In genomic region chr17:23706212-23706611, GRCm38 (mm10) we compare ENCODE assay signal across 8 mouse cellular contexts. TPM values are rescaled to one million over a fixed set of nuclear protein-coding genes. Genes with fewer than 3 reads are reported as not detected.
DNase-seq lines count a peak whose midpoint lies in the region; ATAC-seq and TF ChIP-seq lines count a peak whose summit lies in the region.

No protein-coding gene starts in this region.

- 2% methylated on average over 3 of the region's 3 CpGs for WGBS in bone marrow, adult 2 months
- 2% methylated on average over 3 of the region's 3 CpGs for WGBS in embryonic facial prominence, embryonic 15.5 days
- WGBS in heart, embryonic 15.5 days, result 2% methylated on average over 3 of the region's 3 CpGs
- 0% methylated on average over 3 of the region's 3 CpGs for WGBS in lung, adult 2 months

- no peaks in the 10 kb centered on the region for H3K36me3 ChIP-seq in E14TG2a.4 (ENCODE audit: insufficient read depth, low read length)
- H3K36me3 ChIP-seq in embryonic facial prominence, embryonic 15.5 days, result no peaks in the 10 kb centered on the region
- no peaks in the 10 kb centered on the region for H3K36me3 ChIP-seq in heart, embryonic 15.5 days

- peak; percentile 30; the same call in 1 of the 2 replicates for ATAC-seq in embryonic facial prominence, embryonic 15.5 days (ENCODE audit: insufficient number of reproducible peaks, low FRiP score, low TSS enrichment, low read depth)
- ATAC-seq in heart, embryonic 15.5 days (replicated peaks; ENCODE audit: insufficient number of reproducible peaks, insufficient read depth, low FRiP score, low read depth), result 0 out of 2 replicates have a peak, but pooled peaks have one; percentile 16

- H3K27me3 ChIP-seq in E14TG2a.4 (ENCODE audit: insufficient read depth, low read length), result peaks cover 35% of the 10 kb centered on the region
- peaks cover 5% of the 10 kb centered on the region for H3K27me3 ChIP-seq in embryonic facial prominence, embryonic 15.5 days
- H3K27me3 ChIP-seq in heart, embryonic 15.5 days, result peaks cover 21% of the 10 kb centered on the region

- H3K27ac ChIP-seq in bone marrow, adult 2 months (ENCODE audit: control insufficient read depth, insufficient read depth, low read depth, low read length, poor library complexity), result no peak overlapping the region
- no peak overlapping the region for H3K27ac ChIP-seq in embryonic facial prominence, embryonic 15.5 days (replicated peaks)
- H3K27ac ChIP-seq in heart, embryonic 15.5 days, result no peak overlapping the region

- H3K4me2 ChIP-seq in embryonic facial prominence, embryonic 15.5 days (replicated peaks), result no peak overlapping the region
- no peak overlapping the region for H3K4me2 ChIP-seq in heart, embryonic 15.5 days

- peaks cover 32% of the 10 kb centered on the region for H3K4me1 ChIP-seq in E14TG2a.4 (replicated peaks; ENCODE audit: low read depth, low read length)
- H3K4me1 ChIP-seq in bone marrow, adult 2 months (ENCODE audit: control insufficient read depth, insufficient read depth, low read length), result no peaks in the 10 kb centered on the region
- peaks cover 13% of the 10 kb centered on the region for H3K4me1 ChIP-seq in embryonic facial prominence, embryonic 15.5 days
- H3K4me1 ChIP-seq in heart, embryonic 15.5 days (replicated peaks), result no peaks in the 10 kb centered on the region
- no peaks in the 10 kb centered on the region for H3K4me1 ChIP-seq in lung, adult 2 months (ENCODE audit: control insufficient read depth, insufficient read depth, low read length)

- peak; percentile 76 to 82 for DNase-seq in kidney, postnatal 25 days
- peak; percentile 75 for DNase-seq in lung, adult 2 months
- peak; percentile 69 for DNase-seq in ovary, postnatal 36 days (ENCODE audit: low spot score)
- peak; percentile 70 for DNase-seq in thymus, postnatal 25 days

- TF ChIP-seq POLR2A in bone marrow, adult 2 months (IDR thresholded peaks at IDR 0.05; ENCODE audit: borderline replicate concordance, control insufficient read depth, low read depth, low read length), result no peak
- TF ChIP-seq POLR2A in lung, adult 2 months (IDR thresholded peaks at IDR 0.05; ENCODE audit: borderline replicate concordance, extremely low read depth, low read depth, low read length), result no peak

- peak; percentile 91 for TF ChIP-seq CTCF in E14TG2a.4 (conservative IDR thresholded peaks at IDR 0.05; ENCODE audit: low read length)
- peak; percentile 91 for TF ChIP-seq CTCF in bone marrow, adult 2 months (IDR thresholded peaks at IDR 0.05; ENCODE audit: control insufficient read depth, insufficient read depth, low read length)
- peak; percentile 84 for TF ChIP-seq CTCF in lung, adult 2 months (IDR thresholded peaks at IDR 0.05; ENCODE audit: insufficient read depth, low read length)

- H3K9me3 ChIP-seq in E14TG2a.4 (ENCODE audit: low read length), result no peaks in the 10 kb centered on the region
- no peaks in the 10 kb centered on the region for H3K9me3 ChIP-seq in embryonic facial prominence, embryonic 15.5 days (replicated peaks)
- no peaks in the 10 kb centered on the region for H3K9me3 ChIP-seq in heart, embryonic 15.5 days (replicated peaks)

- no peak overlapping the region for H3K9ac ChIP-seq in embryonic facial prominence, embryonic 15.5 days
- no peak overlapping the region for H3K9ac ChIP-seq in heart, embryonic 15.5 days

- no peak overlapping the region for H3K4me3 ChIP-seq in E14TG2a.4 (replicated peaks; ENCODE audit: low read length)
- H3K4me3 ChIP-seq in bone marrow, adult 2 months (replicated peaks; ENCODE audit: control insufficient read depth, low read depth, low read length), result no peak overlapping the region
- H3K4me3 ChIP-seq in embryonic facial prominence, embryonic 15.5 days (replicated peaks), result no peak overlapping the region
- no peak overlapping the region for H3K4me3 ChIP-seq in heart, embryonic 15.5 days
- no peak overlapping the region for H3K4me3 ChIP-seq in lung, adult 2 months (replicated peaks; ENCODE audit: extremely low read depth, low read depth, low read length)

RNA-seq across cellular contexts. Expression of gene 1520401A03Rik, which starts 16.4 kb away (rescaled TPM):
- 0.90 and 3.5 TPM in 2 replicates for polyA plus RNA-seq in bone marrow, adult 2 months (2011; ENCODE audit: insufficient read depth, insufficient read length, low replicate concordance, missing spikeins)
- 1.0 and 1.1 TPM in 2 replicates for polyA plus RNA-seq in embryonic facial prominence, embryonic 15.5 days (2015; fragmentation: Nextera tagmentation; extraction: Ambion mirVana)
- not detected in 2 replicates for polyA plus RNA-seq in heart, embryonic 15.5 days (2015; fragmentation: Nextera tagmentation; extraction: Ambion mirVana)
- polyA plus RNA-seq in lung, adult 2 months (2012; rRNA removed), result not detected in 2 replicates

RNA-seq across cellular contexts. Expression of gene Pkmyt1, which starts 19.9 kb away (rescaled TPM):
- 48.5 and 85.5 TPM in 2 replicates for polyA plus RNA-seq in bone marrow, adult 2 months (2011; ENCODE audit: insufficient read depth, insufficient read length, low replicate concordance, missing spikeins)
- 49.6 and 55.8 TPM in 2 replicates for polyA plus RNA-seq in embryonic facial prominence, embryonic 15.5 days (2015; fragmentation: Nextera tagmentation; extraction: Ambion mirVana)
- polyA plus RNA-seq in heart, embryonic 15.5 days (2015; fragmentation: Nextera tagmentation; extraction: Ambion mirVana), result 22.4 and 37.6 TPM in 2 replicates
- 21.8 and 25.3 TPM in 2 replicates for polyA plus RNA-seq in lung, adult 2 months (2012; rRNA removed)

RNA-seq across cellular contexts. Expression of gene Cldn9, which starts 22.4 kb away (rescaled TPM):
- not detected in 2 replicates for polyA plus RNA-seq in bone marrow, adult 2 months (2011; ENCODE audit: insufficient read depth, insufficient read length, low replicate concordance, missing spikeins)
- 13.8 and 18.3 TPM in 2 replicates for polyA plus RNA-seq in embryonic facial prominence, embryonic 15.5 days (2015; fragmentation: Nextera tagmentation; extraction: Ambion mirVana)
- 0.09 and 0.68 TPM in 2 replicates for polyA plus RNA-seq in heart, embryonic 15.5 days (2015; fragmentation: Nextera tagmentation; extraction: Ambion mirVana)
- 0.07 and 0.08 TPM in 2 replicates for polyA plus RNA-seq in lung, adult 2 months (2012; rRNA removed)

RNA-seq across cellular contexts. Expression of gene Cldn6, which starts 27.2 kb away (rescaled TPM):
- polyA plus RNA-seq in bone marrow, adult 2 months (2011; ENCODE audit: insufficient read depth, insufficient read length, low replicate concordance, missing spikeins), result 4.2 TPM in 1 of 2 replicates, not detected in the other
- 19.8 and 20.2 TPM in 2 replicates for polyA plus RNA-seq in embryonic facial prominence, embryonic 15.5 days (2015; fragmentation: Nextera tagmentation; extraction: Ambion mirVana)
- polyA plus RNA-seq in heart, embryonic 15.5 days (2015; fragmentation: Nextera tagmentation; extraction: Ambion mirVana), result 4.5 and 12.9 TPM in 2 replicates
- polyA plus RNA-seq in lung, adult 2 months (2012; rRNA removed), result 0.57 and 0.86 TPM in 2 replicates

RNA-seq across cellular contexts. Expression of gene Tnfrsf12a, which starts 28.9 kb away (rescaled TPM):
- polyA plus RNA-seq in bone marrow, adult 2 months (2011; ENCODE audit: insufficient read depth, insufficient read length, low replicate concordance, missing spikeins), result 18.0 TPM in 1 of 2 replicates, not detected in the other
- 29.5 and 33.2 TPM in 2 replicates for polyA plus RNA-seq in embryonic facial prominence, embryonic 15.5 days (2015; fragmentation: Nextera tagmentation; extraction: Ambion mirVana)
- 107 and 116 TPM in 2 replicates for polyA plus RNA-seq in heart, embryonic 15.5 days (2015; fragmentation: Nextera tagmentation; extraction: Ambion mirVana)
- polyA plus RNA-seq in lung, adult 2 months (2012; rRNA removed), result 32.4 and 39.7 TPM in 2 replicates
